Mouse (Mus musculus) olfactory bulb, adult 2 months (tissue): ENCODE results near the gene Zfp994.
"Not testable (repeated sequence)": the region's sequence is repeated elsewhere in the genome, so short reads cannot be mapped to it uniquely, and the experiment has no call there.

Source experiments
- CTCF ChIP-seq: fragments of 200-500 bp; IDR thresholded peaks from 2 replicates; pipeline ENCODE4 v1.5.1; 2012; ENCODE audit warnings: low read depth, mild to moderate bottlenecking, low read length, moderate library complexity; ENCODE audit not compliant: insufficient read depth
- POLR2A ChIP-seq: fragments of 200-500 bp; IDR thresholded peaks from 2 replicates; pipeline ENCODE4 v1.6.1; 2012; ENCODE audit warnings: mild to moderate bottlenecking, low read depth, low read length, moderate library complexity; ENCODE audit not compliant: insufficient read depth

- TF ChIP-seq CTCF, POLR2A: not testable (repeated sequence)
Measured at GRCm38 (mm10) chr17:22153951-22154350, 71.5 kb downstream of the Zfp994 start.
